Mouse (Mus musculus): ENCODE results near the gene Klhdc1. TPM values are rescaled to one million over a fixed set of nuclear protein-coding genes. Genes with fewer than 3 reads are reported as not detected.

Klhdc1 gene
- total and polyA plus RNA-seq, 3 experiments: 0.23 to 1.1 TPM; not detected in 1

DNA sequence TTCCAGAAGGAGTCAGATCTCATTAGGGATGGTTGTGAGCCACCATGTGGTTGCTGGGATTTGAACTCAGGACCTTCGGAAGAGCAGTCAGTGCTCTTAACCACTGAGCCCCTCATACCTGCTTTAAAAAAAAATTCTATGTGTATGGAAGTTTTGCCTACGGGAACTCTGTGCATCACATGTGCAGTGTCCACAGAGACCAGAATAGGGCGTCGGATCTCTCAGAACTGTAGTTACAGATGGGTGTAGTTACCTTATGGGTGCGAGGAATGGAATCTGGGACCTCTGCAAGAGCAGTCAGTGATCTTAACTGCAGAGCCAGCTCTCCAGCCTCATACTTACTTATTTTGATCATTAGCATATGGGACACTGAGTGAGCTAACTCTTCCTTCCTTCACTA is 21.3 kb downstream of the Klhdc1 start:
- no peaks in the 10 kb centered on the region for H3K9me3 ChIP-seq (replicated peaks; ENCODE audit: insufficient read depth, low read length)

DNA sequence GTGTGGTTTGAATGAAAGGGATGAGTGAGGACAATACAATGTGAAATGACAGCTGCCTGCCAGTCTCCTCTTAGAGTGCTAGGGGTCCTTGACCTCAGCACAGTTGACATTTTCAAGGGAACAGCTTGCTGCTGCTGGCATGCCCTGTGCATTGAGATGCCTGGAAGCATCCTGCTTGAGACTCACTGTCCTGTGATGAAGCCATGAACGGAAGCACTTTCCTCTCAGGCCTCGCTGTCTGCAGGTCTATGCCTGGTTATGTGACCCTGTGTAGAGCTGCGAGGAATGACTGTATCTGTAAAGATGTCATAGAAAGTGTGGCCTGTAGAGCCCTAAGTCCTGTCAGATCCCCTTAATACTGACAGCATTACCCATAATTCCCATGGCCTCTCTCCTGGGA is 24.1 kb downstream of the Klhdc1 start:
- Histone ChIP-seq H3K9me3 (replicated peaks; ENCODE audit: insufficient read depth, low read length) (no peaks in the 10 kb centered on the region), H3K4me3 (ENCODE audit: control insufficient read depth in 1 of 2, insufficient read depth in 1 of 2, low read depth in 2 of 2, low read length in 2 of 2) (no peak overlapping the region), H3K36me3 (ENCODE audit: control insufficient read depth in 1 of 2, insufficient read depth in 2 of 2, low read length in 2 of 2) (no peaks in the 10 kb centered on the region), H3K27ac (ENCODE audit: control insufficient read depth, low read depth, low read length) (no peak overlapping the region), H3K4me1 (ENCODE audit: control insufficient read depth in 1 of 2, insufficient read depth in 2 of 2, low read length in 2 of 2) (no peaks in the 10 kb centered on the region), H3K9ac (ENCODE audit: control insufficient read depth, low read depth, low read length, poor library complexity, severe bottlenecking) (no peak overlapping the region), H3K27me3 (ENCODE audit: control insufficient read depth in 1 of 2, insufficient read depth in 2 of 2, low read length in 2 of 2) (peaks cover 0 to 2% of the 10 kb centered on the region in 2 experiments; a peak in 1 of 4 replicates), H3K79me2 (ENCODE audit: control insufficient read depth, insufficient read depth, low read length, poor library complexity) (no peaks in the 10 kb centered on the region)
- DNase-seq (ENCODE audit: low read depth, low spot score): no peak
- TF ChIP-seq POLR2AphosphoS5 (IDR thresholded peaks at IDR 0.05; ENCODE audit: borderline replicate concordance, low read depth, low read length) (no peak), NRF1 (IDR thresholded peaks at IDR 0.05; ENCODE audit: insufficient read depth, low read depth, low read length, poor library complexity, severe bottlenecking) (no peak), EP300 (IDR thresholded peaks at IDR 0.05; ENCODE audit: low read depth in 1 of 2, low read length in 2 of 2) (no peak), GABPA (IDR thresholded peaks at IDR 0.05; ENCODE audit: low read depth, low read length) (no peak), MAZ (IDR thresholded peaks at IDR 0.05; ENCODE audit: low read depth, low read length) (no peak), USF1 (IDR thresholded peaks at IDR 0.05; ENCODE audit: low read depth, low read length) (no peak), RCOR1 (IDR thresholded peaks at IDR 0.05; ENCODE audit: low read depth, low read length) (no peak), KAT2A (conservative IDR thresholded peaks at IDR 0.05; ENCODE audit: low read depth, low read length) (no peak), ZMIZ1 (IDR thresholded peaks at IDR 0.05; ENCODE audit: low read depth, low read length) (no peak), CTCF (IDR thresholded peaks at IDR 0.05 in 2 of 3, conservative IDR thresholded peaks at IDR 0.05 in 1 of 3; ENCODE audit: control insufficient read depth in 1 of 3, insufficient read depth in 1 of 3, low read depth in 2 of 3, low read length in 3 of 3, poor library complexity in 1 of 3, severe bottlenecking in 1 of 3) (no peak), MYC (IDR thresholded peaks at IDR 0.05; ENCODE audit: low read depth, low read length) (no peak), MXI1 (IDR thresholded peaks at IDR 0.05; ENCODE audit: low read depth, low read length) (no peak), ELF1 (IDR thresholded peaks at IDR 0.05; ENCODE audit: low read depth, low read length) (no peak), MEF2A (IDR thresholded peaks at IDR 0.05; ENCODE audit: extremely low read depth, insufficient replicate concordance, low read depth, low read length, poor library complexity, severe bottlenecking) (no peak), ZC3H11A (IDR thresholded peaks at IDR 0.05; ENCODE audit: low read depth, low read length) (no peak), POLR2AphosphoS2 (IDR thresholded peaks at IDR 0.05; ENCODE audit: low read length) (no peak), MYB (IDR thresholded peaks at IDR 0.05; ENCODE audit: low read depth, low read length) (no peak), NELFE (IDR thresholded peaks at IDR 0.05; ENCODE audit: low read depth, low read length) (no peak), HCFC1 (IDR thresholded peaks at IDR 0.05; ENCODE audit: low read depth, low read length) (no peak)

More for the DNA sequence above, 21.3 kb downstream of the Klhdc1 start:
- peaks cover 0 to 4% of the 10 kb centered on the region in 2 experiments; a peak in 2 of 4 replicates for H3K27me3 ChIP-seq (ENCODE audit: control insufficient read depth in 1 of 2, insufficient read depth in 2 of 2, low read length in 2 of 2)
- TF ChIP-seq ELF1 (IDR thresholded peaks at IDR 0.05; ENCODE audit: low read depth, low read length): no peak
- TF ChIP-seq ZMIZ1 (IDR thresholded peaks at IDR 0.05; ENCODE audit: low read depth, low read length): no peak
- no peak for TF ChIP-seq EP300 (IDR thresholded peaks at IDR 0.05; ENCODE audit: low read depth in 1 of 2, low read length in 2 of 2)
- no peak for TF ChIP-seq CHD2 (IDR thresholded peaks at IDR 0.05; ENCODE audit: low read length)
- TF ChIP-seq MAX (IDR thresholded peaks at IDR 0.05; ENCODE audit: low read length): no peak
- TF ChIP-seq NELFE (IDR thresholded peaks at IDR 0.05; ENCODE audit: low read depth, low read length): no peak
- TF ChIP-seq SMC3 (IDR thresholded peaks at IDR 0.05; ENCODE audit: low read depth, low read length): no peak
- TF ChIP-seq GATA1 (IDR thresholded peaks at IDR 0.05; ENCODE audit: low read depth, low read length): no peak
- TF ChIP-seq RAD21 (IDR thresholded peaks at IDR 0.05; ENCODE audit: low read depth, low read length): no peak
- no peak for DNase-seq (ENCODE audit: low read depth, low spot score)
- H3K27ac ChIP-seq (ENCODE audit: control insufficient read depth, low read depth, low read length): no peak overlapping the region
- H3K79me2 ChIP-seq (ENCODE audit: control insufficient read depth, insufficient read depth, low read length, poor library complexity): no peaks in the 10 kb centered on the region
- H3K36me3 ChIP-seq (ENCODE audit: control insufficient read depth in 1 of 2, insufficient read depth in 2 of 2, low read length in 2 of 2): no peaks in the 10 kb centered on the region
- H3K4me3 ChIP-seq (ENCODE audit: control insufficient read depth in 1 of 2, insufficient read depth in 1 of 2, low read depth in 2 of 2, low read length in 2 of 2): no peak overlapping the region
- no peak overlapping the region for H3K9ac ChIP-seq (ENCODE audit: control insufficient read depth, low read depth, low read length, poor library complexity, severe bottlenecking)
- H3K4me1 ChIP-seq (ENCODE audit: control insufficient read depth in 1 of 2, insufficient read depth in 2 of 2, low read length in 2 of 2): no peaks in the 10 kb centered on the region

Measured in MEL (cell line).